Comparison of ENCODE assay signal across 13 mouse cellular contexts in the genomic region with DNA sequence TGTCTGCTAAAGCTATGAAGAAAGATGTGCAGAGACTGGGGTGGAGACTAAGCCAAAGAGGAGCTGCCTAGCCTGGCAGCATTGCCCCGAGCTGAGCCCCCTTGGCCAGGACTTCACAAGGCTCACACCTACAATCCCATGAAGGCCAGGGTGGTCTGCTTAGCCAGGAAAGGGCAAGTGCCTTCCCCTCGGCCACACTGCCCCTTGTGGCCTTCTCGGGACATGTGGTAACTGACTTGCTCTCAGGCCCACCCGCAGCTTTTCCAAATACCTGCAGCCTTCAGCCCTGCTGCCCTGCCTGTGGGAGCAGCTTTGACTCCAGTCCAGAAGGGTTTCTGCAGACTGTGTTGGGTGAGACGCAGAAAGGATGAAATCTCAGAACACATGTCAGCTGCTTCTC. TPM values are rescaled to one million over a fixed set of nuclear protein-coding genes. Genes with fewer than 3 reads are reported as not detected.
DNase-seq lines count a peak whose midpoint lies in the region; ATAC-seq and TF ChIP-seq lines count a peak whose summit lies in the region.
"Had no signal": no experiment of that assay in that cellular context is flagged by ENCODE, and none has a peak within 500 bp of the region (broad histone marks: within the 10 kb centered on the region; RNA-seq: fewer than 3 reads in every experiment).

No protein-coding gene starts in this region.

- no peaks in the 10 kb centered on the region for H3K27me3 ChIP-seq in cerebellum, adult 2 months (ENCODE audit: control insufficient read depth, insufficient read depth, low read length)
- H3K27me3 ChIP-seq in kidney, postnatal 0 days (ENCODE audit: insufficient read depth, low read length), result no peaks in the 10 kb centered on the region
- H3K27me3 ChIP-seq in E14TG2a.4 (ENCODE audit: insufficient read depth, low read length), result peaks cover 74% of the 10 kb centered on the region

- H3K27ac ChIP-seq in cerebellum, adult 2 months (ENCODE audit: insufficient read depth, low read length), result no peak overlapping the region
- H3K27ac ChIP-seq in kidney, postnatal 0 days, result no peak overlapping the region
- H3K27ac ChIP-seq in embryonic fibroblast, embryonic 13.5 days (ENCODE audit: insufficient read depth, low read length), result no peak overlapping the region
- H3K27ac ChIP-seq: limb, embryonic 15.5 days had no signal

- peak; percentile 20; the same call in 1 of the 2 replicates for TF ChIP-seq CTCF in cerebellum, adult 2 months (IDR thresholded peaks at IDR 0.05; ENCODE audit: borderline replicate concordance, insufficient read depth, low read depth, low read length)
- TF ChIP-seq CTCF in kidney, postnatal 0 days (IDR thresholded peaks at IDR 0.05; ENCODE audit: low read depth), result peak; percentile 66
- TF ChIP-seq CTCF in E14TG2a.4 (conservative IDR thresholded peaks at IDR 0.05; ENCODE audit: low read length), result peak; percentile 20
- TF ChIP-seq CTCF in embryonic fibroblast, embryonic 13.5 days (IDR thresholded peaks at IDR 0.05; ENCODE audit: borderline replicate concordance, insufficient read depth, low read length), result peak; percentile 54; the same call in 1 of the 2 replicates

- no peaks in the 10 kb centered on the region for H3K9me3 ChIP-seq in kidney, postnatal 0 days (replicated peaks; ENCODE audit: low read length)
- peaks cover 19% of the 10 kb centered on the region for H3K9me3 ChIP-seq in E14TG2a.4 (ENCODE audit: low read length)
- H3K9me3 ChIP-seq: limb, embryonic 15.5 days had no signal

- no peak overlapping the region for H3K9ac ChIP-seq in kidney, postnatal 0 days (ENCODE audit: low read depth, low read length)
- H3K9ac ChIP-seq: limb, embryonic 15.5 days had no signal

- 32% methylated on average over 5 of the region's 5 CpGs for WGBS in cerebellum, adult 2 months
- WGBS in kidney, postnatal 0 days, result 43% methylated on average over 5 of the region's 5 CpGs

- 0 out of 2 replicates have a peak, but pooled peaks cover 31% of the 10 kb centered on the region for H3K36me3 ChIP-seq in kidney, postnatal 0 days (ENCODE audit: insufficient read depth, low read length)
- no peaks in the 10 kb centered on the region for H3K36me3 ChIP-seq in E14TG2a.4 (ENCODE audit: insufficient read depth, low read length)

- no peaks in the 10 kb centered on the region for H3K4me1 ChIP-seq in cerebellum, adult 2 months (ENCODE audit: control insufficient read depth, insufficient read depth, low read length)
- H3K4me1 ChIP-seq in kidney, postnatal 0 days (replicated peaks; ENCODE audit: insufficient read depth, low read length), result no peaks in the 10 kb centered on the region
- peaks cover 59% of the 10 kb centered on the region for H3K4me1 ChIP-seq in E14TG2a.4 (replicated peaks; ENCODE audit: low read depth, low read length)
- no peaks in the 10 kb centered on the region; the same call in 1 of the 2 replicates for H3K4me1 ChIP-seq in embryonic fibroblast, embryonic 13.5 days (ENCODE audit: control insufficient read depth, insufficient read depth, low read length)

- TF ChIP-seq POLR2A in cerebellum, adult 2 months (IDR thresholded peaks at IDR 0.05; ENCODE audit: borderline replicate concordance, insufficient read depth, low read length), result no peak
- TF ChIP-seq POLR2A in embryonic fibroblast, embryonic 13.5 days (IDR thresholded peaks at IDR 0.05; ENCODE audit: low read depth, low read length), result no peak

- DNase-seq in cerebellum, adult 2 months, result no peak
- no peak for DNase-seq in cerebellum, adult 9-11 months
- no peak for DNase-seq in kidney, postnatal 0 days (ENCODE audit: low spot score)
- DNase-seq in kidney, adult 18-20 months, result no peak
- no peak for DNase-seq in layer of hippocampus, adult 9-11 months
- DNase-seq: adrenal gland, adult 2 months; cerebellum, adult 11 months; thymus, postnatal 25 days had no signal

- no peak for ATAC-seq in kidney, postnatal 0 days (replicated peaks; ENCODE audit: low FRiP score, low read depth)
- no peak for ATAC-seq in activated CD4-positive, CD25-positive, alpha-beta regulatory T cell, adult 4 months

- no peak overlapping the region for H3K4me2 ChIP-seq in kidney, postnatal 0 days (ENCODE audit: low read length)
- H3K4me2 ChIP-seq: limb, embryonic 15.5 days had no signal

- no peak overlapping the region for H3K4me3 ChIP-seq in cerebellum, adult 2 months (replicated peaks; ENCODE audit: insufficient read depth, low read depth, low read length)
- no peak overlapping the region for H3K4me3 ChIP-seq in kidney, postnatal 0 days (replicated peaks; ENCODE audit: low read depth, low read length)
- H3K4me3 ChIP-seq in E14TG2a.4 (replicated peaks; ENCODE audit: low read length), result peak overlapping the region; percentile 60
- H3K4me3 ChIP-seq in embryonic fibroblast, embryonic 13.5 days (ENCODE audit: insufficient read depth, low read length), result no peak overlapping the region
- H3K4me3 ChIP-seq: erythroblast, embryonic 14.5 days; limb, embryonic 15.5 days had no signal

RNA-seq across cellular contexts. Expression of a gene that starts 8.1 kb away (rescaled TPM):
- polyA plus RNA-seq in cerebellum, adult 2 months (2012; rRNA removed), result 46.5 and 49.0 TPM in 2 replicates
- polyA plus RNA-seq in kidney, postnatal 0 days (2015; fragmentation: Nextera tagmentation; extraction: Ambion mirVana), result 194 and 204 TPM in 2 replicates
- 575 and 668 TPM in 2 replicates for polyA plus RNA-seq in embryonic fibroblast, embryonic 13.5 days (2011; ENCODE audit: insufficient read length, low read depth, missing spikeins)
- not detected for polyA plus RNA-seq in activated CD4-positive, CD25-positive, alpha-beta regulatory T cell, adult 4 months (2017; shearing (Covaris generic))

Comparison
In these comparisons a context has a peak if more than half of its experiments do, and no peak if none do; other contexts are left out.
1. RNA of a gene that starts 8.1 kb away (polyA plus RNA-seq): 575 to 668 TPM in embryonic fibroblast, embryonic 13.5 days, 194 to 204 TPM in kidney, postnatal 0 days and 46.5 to 49.0 TPM in cerebellum, adult 2 months; not detected in activated CD4-positive, CD25-positive, alpha-beta regulatory T cell, adult 4 months; every median in the first group is over 10 times any median in the second.
2. Peak in every context shown above with its lines, with median percentiles within 50 percentile points of each other: CTCF ChIP-seq.